Mouse (Mus musculus) ES-E14 (cell line): ENCODE data around the gene Efcab9. TPM values are rescaled to one million over a fixed set of nuclear protein-coding genes. Genes with fewer than 3 reads are reported as not detected.

Experiments
- DNase-seq: peaks from one replicate; pipeline ENCODE4 v3.0.0-alpha.2; 2013; ENCODE audit warnings: low read depth, low spot score
- H3K27ac ChIP-seq: 2 replicates; pipeline ENCODE4 v1.5.1; 2012; ENCODE audit warnings: low read depth, mild to moderate bottlenecking, low read length, moderate library complexity, mixed read lengths; ENCODE audit not compliant: poor library complexity, insufficient read depth, severe bottlenecking
- H3K36me3 ChIP-seq: 2 replicates; pipeline ENCODE4 v1.6.1; 2012; ENCODE audit warnings: mild to moderate bottlenecking, low read length, moderate library complexity, mixed read lengths; ENCODE audit not compliant: control insufficient read depth, poor library complexity, insufficient read depth, severe bottlenecking
- H3K4me1 ChIP-seq, 2 experiments: fragments of 150-350 bp in 1 of 2; sonication (generic) in 1 of 2; 2 replicates each; pipeline ENCODE4 v1.6.1; 2012; ENCODE audit warnings: low read length in 2 of 2, mild to moderate bottlenecking in 1 of 2, mixed read lengths in 1 of 2; ENCODE audit not compliant: control insufficient read depth in 2 of 2, insufficient read depth in 2 of 2, poor library complexity in 1 of 2
- H3K4me3 ChIP-seq, 2 experiments: fragments of 150-350 bp in 1 of 2; sonication (generic) in 1 of 2; 2 replicates each; pipeline ENCODE4 v1.5.1; 2012; ENCODE audit warnings: low read length in 2 of 2, low read depth in 1 of 2, mild to moderate bottlenecking in 1 of 2, mixed read lengths in 1 of 2; ENCODE audit not compliant: insufficient read depth in 1 of 2, poor library complexity in 1 of 2, severe bottlenecking in 1 of 2
- H3K9ac ChIP-seq: 2 replicates; pipeline ENCODE4 v1.6.1; 2012; ENCODE audit warnings: low read depth, mild to moderate bottlenecking, low read length, mixed read lengths; ENCODE audit not compliant: poor library complexity, insufficient read depth, severe bottlenecking
- H3K9me3 ChIP-seq: fragments of 150-350 bp; sonication (generic); 2 replicates; pipeline ENCODE4 v1.6.1; 2012; ENCODE audit warnings: low read depth, mild to moderate bottlenecking, low read length; ENCODE audit not compliant: control insufficient read depth, insufficient read depth
- CHD2 ChIP-seq: IDR thresholded peaks from 2 replicates; pipeline ENCODE4 v1.6.1; 2014; ENCODE audit warnings: mild to moderate bottlenecking, low read depth, low read length, inconsistent platforms
- HCFC1 ChIP-seq: IDR thresholded peaks from 2 replicates; pipeline ENCODE4 v1.6.1; 2012; ENCODE audit warnings: low read length, inconsistent platforms, borderline replicate concordance; ENCODE audit not compliant: insufficient read depth
- MAFK ChIP-seq: IDR thresholded peaks from 2 replicates; pipeline ENCODE4 v1.6.1; 2014; ENCODE audit warnings: mild to moderate bottlenecking, low read depth, low read length, inconsistent platforms; ENCODE audit not compliant: insufficient read depth
- ZC3H11A ChIP-seq: IDR thresholded peaks from 2 replicates; pipeline ENCODE4 v1.6.1; 2012; ENCODE audit warnings: low read depth, mild to moderate bottlenecking, inconsistent platforms, low read length, borderline replicate concordance
- ZNF384 ChIP-seq: IDR thresholded peaks from 2 replicates; pipeline ENCODE4 v1.6.1; 2012; ENCODE audit warnings: low read depth, low read length, inconsistent platforms
- in situ Hi-C, 2 experiments: fragments of 600-800 bp; cut with MboI; formaldehyde crosslinking; loops; one replicate each; pipeline ENCODE4 v1.15.1; 2025; ENCODE audit warnings: low sequenced_read_pairs in 2 of 2, inconsistent platforms in 1 of 2; ENCODE audit not compliant: unreplicated experiment in 2 of 2
- total RNA-seq: library from RNA; depleted of rRNA; stranded (reverse); fragments of 300-350 nt; gene quantifications from 2 replicates; pipeline ENCODE4 v1.2.3, GENCODE M21; 2012

Efcab9 gene
- total RNA-seq, 1 experiment = 0.40 TPM

- H3K27ac ChIP-seq = no peak overlapping the region
- peak overlapping the region; percentile 72 to 96 for H3K4me3 ChIP-seq
- no peaks in the 10 kb centered on the region for H3K36me3 ChIP-seq
- peak; percentile 51 for DNase-seq
- peak overlapping the region; percentile 82 for H3K9ac ChIP-seq
- in situ Hi-C loops = no loop called here
- TF ChIP-seq ZNF384 (no peak), HCFC1 (no peak), CHD2 (no peak), MAFK (no peak)
- no peaks in the 10 kb centered on the region for H3K9me3 ChIP-seq
- peaks cover 3 to 6% of the 10 kb centered on the region in 2 experiments; a peak in 2 of 4 replicates for H3K4me1 ChIP-seq
Measured at GRCm38 (mm10) chr11:32533482-32534261, 1.8 kb upstream of the Efcab9 start.

- Histone ChIP-seq H3K4me3 (peak within 1 kb of the TSS; percentile 72 to 96), H3K4me1 (peaks cover 3 to 6% of the 10 kb centered on the region in 2 experiments; a peak in 2 of 4 replicates), H3K9ac (peak within 1 kb of the TSS; percentile 82), H3K27ac (no peak within 1 kb of the TSS), H3K36me3 (no peaks in the 10 kb centered on the region), H3K9me3 (no peaks in the 10 kb centered on the region)
- peak; percentile 69 for DNase-seq
- no peak for TF ChIP-seq ZC3H11A
- peak; percentile 84 for TF ChIP-seq HCFC1
- in situ Hi-C loops = no loop called here
Measured at GRCm38 (mm10) chr11:32532765-32533481, 1.0 kb upstream of the Efcab9 start, which contains the start of gene Stk10. Stk10 (plus strand) TSS chr11:32533305.

DNA sequence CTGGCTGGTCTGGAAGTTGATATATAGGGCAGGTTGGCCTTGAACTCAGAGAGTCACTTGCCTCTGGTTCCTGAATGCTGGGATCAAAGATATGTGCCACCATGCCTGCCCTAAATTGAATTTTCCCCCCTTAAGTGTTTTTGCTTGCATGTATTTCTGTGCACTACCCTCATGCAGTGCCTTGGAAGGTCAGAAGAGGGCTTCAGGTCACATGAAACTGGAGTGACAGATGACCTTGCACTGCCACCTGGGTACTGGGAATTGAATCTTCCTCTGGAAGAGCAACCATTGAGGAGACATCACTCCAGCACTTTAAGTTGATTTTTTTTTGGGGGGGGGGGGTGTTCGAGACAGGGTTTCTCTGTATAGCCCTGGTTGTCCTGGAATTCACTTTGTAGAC is 1.7 kb downstream of the Efcab9 start:
- peaks cover 3% of the 10 kb centered on the region in 2 experiments; a peak in 2 of 4 replicates for H3K4me1 ChIP-seq
- no peaks in the 10 kb centered on the region for H3K36me3 ChIP-seq
- no peak for DNase-seq
- in situ Hi-C loops = no loop called here
- no peak overlapping the region for H3K27ac ChIP-seq
- TF ChIP-seq CHD2 (no peak), MAFK (no peak), ZNF384 (no peak), ZC3H11A (no peak), HCFC1 (no peak)
- H3K9me3 ChIP-seq = no peaks in the 10 kb centered on the region
- no peak overlapping the region for H3K9ac ChIP-seq
- H3K4me3 ChIP-seq = no peak overlapping the region

- in situ Hi-C loops = no loop called here
- TF ChIP-seq MAFK (no peak), ZNF384 (no peak), HCFC1 (no peak), ZC3H11A (no peak), CHD2 (no peak)
- Histone ChIP-seq H3K36me3 (no peaks in the 10 kb centered on the region), H3K4me1 (no peaks in the 10 kb centered on the region), H3K4me3 (no peak overlapping the region), H3K9ac (no peak overlapping the region), H3K9me3 (no peaks in the 10 kb centered on the region), H3K27ac (no peak overlapping the region)
- no peak for DNase-seq
Measured at GRCm38 (mm10) chr11:32527006-32527405, 4.9 kb downstream of the Efcab9 start.
